Mouse (Mus musculus): ENCODE data around the gene Jph2. TPM values are rescaled to one million over a fixed set of nuclear protein-coding genes. Genes with fewer than 3 reads are reported as not detected.
A peak's percentile ranks its signal among the peaks of the same experiment; 100 is the strongest.

Gene Jph2
- total RNA-seq, 2 experiments from 2014 or later = not detected

GRCm38 (mm10) chr2:163331423-163331822 is 66.4 kb downstream of the Jph2 start:
- ATAC-seq (replicated peaks; ENCODE audit: low FRiP score, poor library complexity, severe bottlenecking) = no peak

GRCm38 (mm10) chr2:163330742-163331141 is 67.1 kb downstream of the Jph2 start:
- peak; percentile 45; the same call in 1 of the 2 replicates for ATAC-seq (replicated peaks; ENCODE audit: low FRiP score, poor library complexity, severe bottlenecking)

- no peak for ATAC-seq (replicated peaks; ENCODE audit: low FRiP score, poor library complexity, severe bottlenecking)
Measured at GRCm38 (mm10) chr2:163323163-163323562, 74.6 kb downstream of the Jph2 start.

DNA sequence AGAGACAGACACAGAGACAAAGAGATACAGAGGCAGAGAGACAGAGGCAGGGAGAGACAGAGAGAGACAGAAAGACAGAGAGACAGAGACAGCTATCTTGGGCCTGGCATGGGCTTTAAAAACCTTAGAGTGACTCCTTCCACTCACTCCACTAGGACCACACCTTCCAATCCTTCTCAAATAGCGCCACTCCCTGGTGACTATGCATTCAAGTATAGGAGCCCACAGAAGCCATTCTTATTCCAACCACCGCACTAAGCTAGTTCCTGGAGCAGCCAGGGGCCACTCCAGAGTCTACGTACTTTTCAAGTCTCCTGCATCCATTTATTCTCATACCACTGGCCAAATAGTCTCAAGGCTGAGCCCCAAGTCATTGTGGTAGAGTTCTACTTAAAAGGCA is 79.0 kb downstream of the Jph2 start:
- ATAC-seq (replicated peaks; ENCODE audit: low FRiP score, poor library complexity, severe bottlenecking) = no peak

DNA sequence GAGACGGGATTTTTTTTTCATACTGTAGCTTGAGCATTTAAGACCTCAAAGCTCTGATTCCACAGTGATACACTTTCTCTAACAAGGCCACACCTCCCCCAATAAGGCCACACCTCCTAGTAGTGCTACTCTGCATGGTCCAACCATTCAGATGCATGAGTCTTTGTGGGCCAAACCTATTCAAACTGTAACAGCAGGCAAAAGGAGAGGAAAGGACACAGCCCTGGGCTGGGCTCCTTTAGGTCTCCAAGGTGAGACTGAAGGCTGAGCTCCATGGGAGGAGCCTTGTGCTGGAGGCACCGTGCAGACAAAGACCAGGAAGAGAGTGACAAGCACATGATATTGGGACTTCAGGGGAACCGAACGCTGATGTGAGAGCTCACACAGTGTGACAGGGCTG is 80.5 kb downstream of the Jph2 start:
- ATAC-seq (replicated peaks; ENCODE audit: low FRiP score, poor library complexity, severe bottlenecking) = no peak

DNA sequence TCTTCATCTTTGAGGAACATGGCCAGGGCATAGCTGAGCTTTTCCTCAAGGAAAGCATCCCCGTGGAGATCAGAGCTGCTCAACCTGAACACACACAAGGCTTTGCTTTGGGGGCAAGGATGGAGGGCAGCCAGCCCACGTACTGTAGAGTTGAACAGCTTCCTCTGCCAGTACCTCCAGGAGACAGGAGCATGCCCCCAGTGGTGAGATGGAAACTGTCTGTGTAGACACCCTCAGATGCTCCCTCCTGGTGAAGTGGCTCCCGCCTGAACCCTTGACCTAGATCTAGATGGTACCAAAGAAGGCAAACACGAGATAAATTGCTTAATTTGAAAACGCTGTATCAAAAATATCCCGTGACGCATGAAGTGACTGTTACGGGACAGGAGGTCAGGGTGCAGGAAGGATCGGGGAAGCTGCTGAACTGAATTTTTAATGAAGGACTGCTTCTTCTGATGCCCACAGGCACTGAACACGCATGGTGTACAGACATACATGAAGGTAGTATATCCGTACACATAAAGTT is 87.6 kb downstream of the Jph2 start:
- no peak for ATAC-seq (replicated peaks; ENCODE audit: low FRiP score, poor library complexity, severe bottlenecking)

- ATAC-seq (replicated peaks; ENCODE audit: low FRiP score, poor library complexity, severe bottlenecking) = no peak
Measured at GRCm38 (mm10) chr2:163309376-163309775, 88.4 kb downstream of the Jph2 start.

- ATAC-seq (replicated peaks; ENCODE audit: low FRiP score, poor library complexity, severe bottlenecking) = no peak
Measured at GRCm38 (mm10) chr2:163303037-163303436, 94.8 kb downstream of the Jph2 start.

DNA sequence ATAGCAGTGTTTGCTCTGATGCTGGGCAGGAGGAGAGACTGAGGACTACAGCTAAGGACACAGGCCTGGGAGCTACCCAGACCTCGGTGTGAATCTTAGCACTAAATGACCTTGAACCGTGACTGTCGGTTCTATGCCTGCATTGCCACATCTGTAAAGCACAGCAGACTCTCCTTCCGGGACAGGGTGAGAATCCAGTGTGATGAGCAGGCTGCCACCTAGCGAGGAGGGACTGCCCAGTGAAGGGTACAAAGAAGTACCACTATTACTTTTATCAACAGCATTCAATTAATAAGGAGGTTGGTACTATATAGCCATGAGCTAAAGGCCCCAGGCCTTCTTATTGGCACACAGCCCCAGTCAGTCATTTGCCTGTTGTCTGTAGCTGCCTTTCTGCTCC is 96.2 kb downstream of the Jph2 start:
- no peak for ATAC-seq (replicated peaks; ENCODE audit: low FRiP score, poor library complexity, severe bottlenecking)

- ATAC-seq (replicated peaks; ENCODE audit: low FRiP score, poor library complexity, severe bottlenecking) = no peak
Measured at GRCm38 (mm10) chr2:163300069-163301060, 97.4 kb downstream of the Jph2 start.

GRCm38 (mm10) chr2:163296999-163297630 is 100.7 kb downstream of the Jph2 start:
- no peak for ATAC-seq (replicated peaks; ENCODE audit: low FRiP score, poor library complexity, severe bottlenecking)

GRCm38 (mm10) chr2:163288881-163289379 is 108.9 kb downstream of the Jph2 start:
- ATAC-seq (replicated peaks; ENCODE audit: low FRiP score, poor library complexity, severe bottlenecking) = no peak

Other genes with a start within 250 kb of the Jph2 start
- not detected in 2 replicates for gene Tox2, start 194.9 kb downstream of the Jph2 start, total RNA-seq (2015; ENCODE audit: low replicate concordance)
- gene Tox2, start 194.9 kb downstream of the Jph2 start, total RNA-seq (2017; ENCODE audit: low replicate concordance) = not detected in 2 replicates
- gene Oser1, start 26.7 kb upstream of the Jph2 start, total RNA-seq (2015; ENCODE audit: low replicate concordance) = 15.5 and 27.5 TPM in 2 replicates
- 21.6 and 26.3 TPM in 2 replicates for gene Oser1, start 26.7 kb upstream of the Jph2 start, total RNA-seq (2017; ENCODE audit: low replicate concordance)
- gene Gdap1l1, start 40.5 kb upstream of the Jph2 start, total RNA-seq (2015; ENCODE audit: low replicate concordance) = not detected in 2 replicates
- not detected in 2 replicates for gene Gdap1l1, start 40.5 kb upstream of the Jph2 start, total RNA-seq (2017; ENCODE audit: low replicate concordance)
- 0.21 TPM in 1 of 2 replicates, not detected in the other for gene Fitm2, start 74.6 kb upstream of the Jph2 start, total RNA-seq (2015; ENCODE audit: low replicate concordance)
- gene Fitm2, start 74.6 kb upstream of the Jph2 start, total RNA-seq (2017; ENCODE audit: low replicate concordance) = 0.77 and 2.2 TPM in 2 replicates
- gene R3hdml, start 94.3 kb upstream of the Jph2 start, total RNA-seq (2015; ENCODE audit: low replicate concordance) = not detected in 2 replicates
- not detected in 2 replicates for gene R3hdml, start 94.3 kb upstream of the Jph2 start, total RNA-seq (2017; ENCODE audit: low replicate concordance)
- not detected in 2 replicates for gene Hnf4a, start 108.8 kb upstream of the Jph2 start, total RNA-seq (2015; ENCODE audit: low replicate concordance)
- 0.26 and 0.42 TPM in 2 replicates for gene Hnf4a, start 108.8 kb upstream of the Jph2 start, total RNA-seq (2017; ENCODE audit: low replicate concordance)
- 6.5 and 10.0 TPM in 2 replicates for gene Ttpal, start 204.3 kb upstream of the Jph2 start, total RNA-seq (2015; ENCODE audit: low replicate concordance)
- 5.5 and 8.8 TPM in 2 replicates for gene Ttpal, start 204.3 kb upstream of the Jph2 start, total RNA-seq (2017; ENCODE audit: low replicate concordance)
- 1,365 and 1,400 TPM in 2 replicates for gene Serinc3, start 247.1 kb upstream of the Jph2 start, total RNA-seq (2015; ENCODE audit: low replicate concordance)
- 1,814 and 2,055 TPM in 2 replicates for gene Serinc3, start 247.1 kb upstream of the Jph2 start, total RNA-seq (2017; ENCODE audit: low replicate concordance)

Data from erythroblast, adult 5-6 weeks (primary cell).